Mouse (Mus musculus) brain, embryonic 14.5 days (tissue): ENCODE measurements around the gene Usp53.

Experiments
- CTCF ChIP-seq: fragments of 200-500 bp; IDR thresholded peaks from 2 replicates; pipeline ENCODE4 v1.5.1; 2012; ENCODE audit warnings: inconsistent platforms, mild to moderate bottlenecking, moderate library complexity, borderline replicate concordance; ENCODE audit not compliant: insufficient read depth, insufficient read length; ENCODE audit errors: extremely low read depth
- POLR2A ChIP-seq: fragments of 200-500 bp; IDR thresholded peaks from 2 replicates; pipeline ENCODE4 v1.6.1; 2012; ENCODE audit warnings: mild to moderate bottlenecking, inconsistent platforms, borderline replicate concordance; ENCODE audit not compliant: poor library complexity, insufficient read depth, insufficient read length, severe bottlenecking; ENCODE audit errors: extremely low read depth

GRCm38 (mm10) chr3:122985183-122985944, 1.1 kb upstream of the Usp53 start:
- TF ChIP-seq CTCF: no peak
- no peak for TF ChIP-seq POLR2A
